17 mouse cellular contexts compared by ENCODE assay signal in genomic region chr7:143186378-143186777, GRCm38 (mm10).
DNase-seq lines count a peak whose midpoint lies in the region; ATAC-seq and TF ChIP-seq lines count a peak whose summit lies in the region.
"Had no signal": no experiment of that assay in that cellular context is flagged by ENCODE, and none has a peak within 500 bp of the region (broad histone marks: within the 10 kb centered on the region; RNA-seq: fewer than 3 reads in every experiment).

No protein-coding gene starts in this region.

- no peak overlapping the region for H3K4me2 ChIP-seq in lung, embryonic 15.5 days
- no peak overlapping the region for H3K4me2 ChIP-seq in limb, embryonic 15.5 days
- H3K4me2 ChIP-seq: embryonic facial prominence, embryonic 12.5 days; liver, embryonic 13.5 days; midbrain, embryonic 12.5 days had no signal

- peak overlapping the region; percentile 30; the same call in 1 of the 2 replicates for H3K27ac ChIP-seq in heart, embryonic 10.5 days
- peak overlapping the region; percentile 30 for H3K27ac ChIP-seq in lung, embryonic 15.5 days
- H3K27ac ChIP-seq in limb, embryonic 15.5 days, result peak overlapping the region; percentile 27; the same call in 1 of the 2 replicates
- H3K27ac ChIP-seq: embryonic facial prominence, embryonic 12.5 days; heart, adult 2 months; liver, embryonic 13.5 days; midbrain, embryonic 12.5 days had no signal

- intact Hi-C loops in heart, postnatal 36 days (cut with DNase I), result no loop called here
- intact Hi-C loops in left cerebral cortex, postnatal 4 days (cut with DNase I), result no loop called here

- no peak for TF ChIP-seq CTCF in lung, adult 2 months (IDR thresholded peaks at IDR 0.05; ENCODE audit: insufficient read depth, low read length)

- WGBS in heart, embryonic 10.5 days, result 86% methylated on average over 10 of the region's 10 CpGs
- 60% methylated on average over 10 of the region's 10 CpGs for WGBS in lung, embryonic 15.5 days
- 80% methylated on average over 10 of the region's 10 CpGs for WGBS in lung, adult 2 months
- 82% methylated on average over 10 of the region's 10 CpGs for WGBS in limb, embryonic 15.5 days

- peaks cover 2% of the 10 kb centered on the region; the same call in 1 of the 2 replicates for H3K36me3 ChIP-seq in heart, embryonic 10.5 days
- no peaks in the 10 kb centered on the region for H3K36me3 ChIP-seq in lung, embryonic 15.5 days
- H3K36me3 ChIP-seq in limb, embryonic 15.5 days, result no peaks in the 10 kb centered on the region
- H3K36me3 ChIP-seq: embryonic facial prominence, embryonic 12.5 days; liver, embryonic 13.5 days; midbrain, embryonic 12.5 days had no signal

- H3K27me3 ChIP-seq in heart, embryonic 10.5 days (ENCODE audit: insufficient read depth, poor library complexity, severe bottlenecking), result peaks cover 10% of the 10 kb centered on the region
- H3K27me3 ChIP-seq in lung, embryonic 15.5 days, result no peaks in the 10 kb centered on the region
- no peaks in the 10 kb centered on the region for H3K27me3 ChIP-seq in limb, embryonic 15.5 days
- H3K27me3 ChIP-seq: embryonic facial prominence, embryonic 12.5 days; liver, embryonic 13.5 days; midbrain, embryonic 12.5 days had no signal

- no peak overlapping the region for H3K4me3 ChIP-seq in heart, embryonic 10.5 days
- H3K4me3 ChIP-seq in lung, embryonic 15.5 days, result no peak overlapping the region
- no peak overlapping the region for H3K4me3 ChIP-seq in lung, adult 2 months (replicated peaks; ENCODE audit: extremely low read depth, low read depth, low read length)
- no peak overlapping the region for H3K4me3 ChIP-seq in limb, embryonic 15.5 days
- H3K4me3 ChIP-seq: embryonic facial prominence, embryonic 12.5 days; heart, adult 2 months; liver, embryonic 13.5 days; midbrain, embryonic 12.5 days had no signal

- ATAC-seq in lung, embryonic 15.5 days (ENCODE audit: borderline replicate concordance, extremely low read depth, low FRiP score, low TSS enrichment), result 0 out of 2 replicates have a peak, but pooled peaks have one; percentile 28
- ATAC-seq in limb, embryonic 15.5 days (ENCODE audit: insufficient number of reproducible peaks, low FRiP score, low TSS enrichment, low read depth), result 0 out of 2 replicates have a peak, but pooled peaks have one; percentile 50

- H3K9ac ChIP-seq in lung, embryonic 15.5 days, result no peak overlapping the region
- H3K9ac ChIP-seq in limb, embryonic 15.5 days, result no peak overlapping the region
- H3K9ac ChIP-seq: embryonic facial prominence, embryonic 12.5 days; liver, embryonic 13.5 days; midbrain, embryonic 12.5 days had no signal

- peaks cover 6% of the 10 kb centered on the region for H3K4me1 ChIP-seq in heart, embryonic 10.5 days
- peaks cover 17% of the 10 kb centered on the region for H3K4me1 ChIP-seq in lung, embryonic 15.5 days
- H3K4me1 ChIP-seq in lung, adult 2 months (ENCODE audit: control insufficient read depth, insufficient read depth, low read length), result no peaks in the 10 kb centered on the region; the same call in 1 of the 2 replicates
- H3K4me1 ChIP-seq in limb, embryonic 15.5 days, result peaks cover 11% of the 10 kb centered on the region; the same call in 1 of the 2 replicates
- H3K4me1 ChIP-seq: embryonic facial prominence, embryonic 12.5 days; liver, embryonic 13.5 days; midbrain, embryonic 12.5 days had no signal

- DNase-seq in heart, embryonic 10.5 days (ENCODE audit: low spot score), result peak; percentile 70
- DNase-seq in heart, postnatal 36 days, result no peak
- no peak for DNase-seq in lung, adult 2 months
- peak; percentile 43 for DNase-seq in brain, adult 2 months (ENCODE audit: low read depth, low spot score)
- no peak for DNase-seq in left cerebral cortex, postnatal 4 days
- DNase-seq: B cell, adult 2 months; cerebellum, adult 11-12 months; kidney, adult 9 months; kidney, postnatal 4 days; liver, embryonic 13.5 days; lung, postnatal 36 days; thymus, postnatal 25 days had no signal

- TF ChIP-seq POLR2A in lung, adult 2 months (IDR thresholded peaks at IDR 0.05; ENCODE audit: borderline replicate concordance, extremely low read depth, low read depth, low read length), result no peak

- H3K9me3 ChIP-seq in heart, embryonic 10.5 days, result no peaks in the 10 kb centered on the region
- H3K9me3 ChIP-seq in lung, embryonic 15.5 days, result no peaks in the 10 kb centered on the region
- no peaks in the 10 kb centered on the region for H3K9me3 ChIP-seq in limb, embryonic 15.5 days
- H3K9me3 ChIP-seq: embryonic facial prominence, embryonic 12.5 days; liver, embryonic 13.5 days; midbrain, embryonic 12.5 days had no signal

Comparison
In these comparisons a context has a peak if more than half of its experiments do, and no peak if none do; other contexts are left out.
1. DNase-seq: peak in heart, embryonic 10.5 days (single experiment) and brain, adult 2 months (single experiment); none in heart, postnatal 36 days (0 of 2), lung, adult 2 months (single experiment) and left cerebral cortex, postnatal 4 days (single experiment).
2. Peak in every context shown above with its lines, with median percentiles within 50 percentile points of each other: H3K27ac ChIP-seq.